Mouse (Mus musculus) liver, postnatal 0 days (tissue): Measurements from ENCODE around the gene Gstp1. TPM values are rescaled to one million over a fixed set of nuclear protein-coding genes. Genes with fewer than 3 reads are reported as not detected.
A peak's percentile ranks its signal among the peaks of the same experiment; 100 is the strongest.
"Not testable (repeated sequence)": the region's sequence is repeated elsewhere in the genome, so short reads cannot be mapped to it uniquely, and the experiment has no call there.

ENCODE experiments used
- ATAC-seq: fragments of 200-750 bp; cut with Nextera tagmentation; 2 replicates; pipeline ENCODE4 v1.8.0; 2017; ENCODE audit warnings: mild to moderate bottlenecking, moderate library complexity
- DNase-seq: peaks from one replicate; pipeline ENCODE4 v3.0.0-alpha.2; 2016
- H3K27ac ChIP-seq: fragments of 300-500 bp; sonication (generic); 2 replicates; pipeline ENCODE4 v1.5.1; 2014; ENCODE audit warnings: antibody characterized with exemption, moderate library complexity, mild to moderate bottlenecking, low read depth
- H3K27me3 ChIP-seq: fragments of 300-500 bp; sonication (generic); 2 replicates; pipeline ENCODE4 v1.6.1; 2014; ENCODE audit warnings: low read length, control low read depth, mixed read lengths; ENCODE audit not compliant: insufficient read depth
- H3K36me3 ChIP-seq: fragments of 300-500 bp; sonication (generic); replicated peaks from 2 replicates; pipeline ENCODE4 v1.6.1; 2014; ENCODE audit warnings: mild to moderate bottlenecking, control low read depth, low read length, moderate library complexity, mixed read lengths; ENCODE audit not compliant: insufficient read depth
- H3K4me1 ChIP-seq: fragments of 300-500 bp; sonication (generic); 2 replicates; pipeline ENCODE4 v1.6.1; 2014; ENCODE audit warnings: antibody characterized with exemption, mild to moderate bottlenecking, control low read depth; ENCODE audit not compliant: insufficient read depth
- H3K4me2 ChIP-seq: fragments of 300-500 bp; sonication (generic); 2 replicates; pipeline ENCODE4 v1.6.1; 2014; ENCODE audit warnings: low read depth, mild to moderate bottlenecking, low read length, moderate library complexity, mixed read lengths
- H3K4me3 ChIP-seq: fragments of 300-500 bp; sonication (generic); 2 replicates; pipeline ENCODE4 v1.5.1; 2014; ENCODE audit warnings: low read depth, low read length
- H3K9ac ChIP-seq: fragments of 300-500 bp; sonication (generic); replicated peaks from 2 replicates; pipeline ENCODE4 v1.6.1; 2014; ENCODE audit warnings: mild to moderate bottlenecking, moderate library complexity
- H3K9me3 ChIP-seq: fragments of 300-500 bp; sonication (generic); 2 replicates; pipeline ENCODE4 v1.6.1; 2016; ENCODE audit warnings: mild to moderate bottlenecking, control low read depth, low read length, mixed read lengths
- CTCF ChIP-seq: sonication (generic); IDR thresholded peaks from 2 replicates; pipeline ENCODE4 v1.5.1; 2016; ENCODE audit warnings: antibody characterized with exemption, low read depth
- EP300 ChIP-seq: IDR thresholded peaks from 2 replicates; pipeline ENCODE4 v1.6.1; 2016; ENCODE audit warnings: antibody characterized with exemption, low read depth, mild to moderate bottlenecking
- WGBS: fragments of 180-500 bp; shearing (Covaris S2); extraction: QIAGEN DNeasy Blood & Tissue Kit; methylation state at CpG from one replicate; pipeline ENCODE4 v1.1.7; 2014; ENCODE audit not compliant: insufficient replicate concordance; 5-methylcytosine and 5-hydroxymethylcytosine counted together
- polyA plus RNA-seq: library from polyadenylated mRNA; unstranded; fragments of >200 nt; fragmentation: Nextera tagmentation; extraction: Ambion mirVana; gene quantifications from 2 replicates; pipeline ENCODE4 v1.2.1, GENCODE M21; 2015

Gstp1 gene
- polyA plus RNA-seq, 1 experiment from 2014 or later: 428 TPM

GRCm38 (mm10) chr19:4054613-4055012, 16.8 kb upstream of the Gstp1 start:
- no peaks in the 10 kb centered on the region for H3K27me3 ChIP-seq
- H3K36me3 ChIP-seq: no peaks in the 10 kb centered on the region
- peaks cover 34% of the 10 kb centered on the region for H3K4me1 ChIP-seq
- TF ChIP-seq EP300: no peak
- TF ChIP-seq CTCF: no peak
- DNase-seq (no peak), ATAC-seq (no peak)
- H3K9me3 ChIP-seq: no peaks in the 10 kb centered on the region
- H3K9ac ChIP-seq: no peak overlapping the region
- 79% methylated on average over 5 of the region's 5 CpGs for WGBS
- H3K27ac ChIP-seq: no peak overlapping the region
- no peak overlapping the region for H3K4me2 ChIP-seq
- no peak overlapping the region for H3K4me3 ChIP-seq

DNA sequence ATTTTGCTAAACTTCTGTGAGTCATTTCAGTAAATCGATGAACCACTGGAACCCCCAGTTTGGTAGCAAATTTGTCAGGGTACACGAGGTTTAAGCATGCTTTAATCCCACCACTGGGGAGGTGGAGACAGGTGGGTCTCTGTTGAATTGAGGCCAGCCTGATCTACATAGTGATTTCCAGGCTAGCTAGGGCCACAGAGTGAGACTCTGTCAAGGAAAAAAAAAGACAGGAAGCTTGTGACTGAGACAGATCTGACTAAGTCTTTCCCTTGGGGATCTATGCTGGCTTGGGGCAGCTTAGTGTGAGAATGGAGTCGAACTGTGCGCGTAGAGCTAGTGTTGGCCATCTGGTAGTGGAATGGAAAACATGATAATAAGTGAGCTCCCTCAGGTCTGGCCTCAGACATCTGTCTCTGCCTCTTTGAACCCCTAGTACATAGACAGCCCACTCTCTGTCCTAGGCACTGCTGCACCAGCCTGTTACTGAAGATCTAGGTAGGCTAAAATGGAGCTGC, 14.8 kb upstream of the Gstp1 start:
- H3K9me3 ChIP-seq: no peaks in the 10 kb centered on the region
- 0 out of 2 replicates have a peak overlapping the region, but pooled peaks have one; percentile 2 for H3K9ac ChIP-seq
- H3K27me3 ChIP-seq: no peaks in the 10 kb centered on the region
- DNase-seq (no peak), ATAC-seq (no peak)
- H3K27ac ChIP-seq: 0 out of 2 replicates have a peak overlapping the region, but pooled peaks have one; percentile 18
- H3K4me1 ChIP-seq: peaks cover 21% of the 10 kb centered on the region
- H3K36me3 ChIP-seq: no peaks in the 10 kb centered on the region
- WGBS: 68% methylated on average over 5 of the region's 5 CpGs
- no peak overlapping the region for H3K4me3 ChIP-seq
- no peak overlapping the region for H3K4me2 ChIP-seq
- TF ChIP-seq EP300 (no peak), CTCF (no peak)

- Histone ChIP-seq H3K9me3 (no peaks in the 10 kb centered on the region), H3K9ac (no peak overlapping the region), H3K36me3 (no peaks in the 10 kb centered on the region), H3K4me2 (no peak overlapping the region), H3K27ac (no peak overlapping the region), H3K4me1 (peaks cover 23% of the 10 kb centered on the region; the same call in 1 of the 2 replicates), H3K27me3 (no peaks in the 10 kb centered on the region), H3K4me3 (no peak overlapping the region)
- WGBS: 49% methylated on average over 10 of the region's 10 CpGs
- TF ChIP-seq CTCF (peak; percentile 92), EP300 (no peak)
- ATAC-seq (no peak), DNase-seq (peak; percentile 81)
Measured at GRCm38 (mm10) chr19:4051741-4052515, 14.1 kb upstream of the Gstp1 start.

DNA sequence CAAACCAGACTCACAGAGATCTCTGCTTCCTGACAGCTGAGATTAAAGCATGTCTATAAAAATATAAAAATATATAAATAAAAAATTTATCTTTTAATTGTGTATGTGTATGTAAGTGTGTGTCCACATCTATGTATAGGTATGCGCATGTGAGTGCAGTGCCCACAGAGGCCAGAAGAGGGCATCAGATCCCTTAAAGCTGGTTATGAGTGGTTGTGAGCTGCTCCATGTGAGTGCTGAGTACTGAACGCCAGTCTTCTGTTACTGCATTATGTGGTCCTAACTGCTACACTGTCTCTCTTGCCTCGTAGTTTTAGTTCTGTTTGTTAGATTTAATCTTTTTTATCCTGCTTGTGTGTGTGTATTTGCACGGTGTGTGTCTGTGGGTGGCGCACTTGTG, 13.2 kb upstream of the Gstp1 start:
- no peaks in the 10 kb centered on the region for H3K9me3 ChIP-seq

GRCm38 (mm10) chr19:4049069-4049468, 11.3 kb upstream of the Gstp1 start:
- peak; percentile 48 for TF ChIP-seq CTCF
- not testable (repeated sequence) for H3K4me3 ChIP-seq, H3K27me3 ChIP-seq, ATAC-seq, H3K36me3 ChIP-seq, DNase-seq, H3K4me2 ChIP-seq, H3K27ac ChIP-seq, H3K9ac ChIP-seq, H3K9me3 ChIP-seq
- peaks cover 13% of the 10 kb centered on the region; the same call in 1 of the 2 replicates for H3K4me1 ChIP-seq
- WGBS: 79% methylated on average over 5 of the region's 5 CpGs

More for the DNA sequence above, 13.2 kb upstream of the Gstp1 start:
- ATAC-seq (no peak), DNase-seq (no peak)
- Histone ChIP-seq H3K27me3 (no peaks in the 10 kb centered on the region), H3K4me1 (peaks cover 20% of the 10 kb centered on the region; the same call in 1 of the 2 replicates), H3K27ac (no peak overlapping the region), H3K4me2 (no peak overlapping the region), H3K9ac (no peak overlapping the region), H3K36me3 (no peaks in the 10 kb centered on the region), H3K4me3 (no peak overlapping the region)
- peak; percentile 51 for TF ChIP-seq CTCF
- TF ChIP-seq EP300: no peak
- 94% methylated on average over 5 of the region's 5 CpGs for WGBS

- H3K4me3 ChIP-seq: 0 out of 2 replicates have a peak overlapping the region, but pooled peaks have one; percentile 5
- H3K9me3 ChIP-seq: no peaks in the 10 kb centered on the region
- peak overlapping the region; percentile 48 for H3K4me2 ChIP-seq
- H3K9ac ChIP-seq: no peak overlapping the region
- no peak for ATAC-seq
- peak; percentile 89 for DNase-seq
- H3K36me3 ChIP-seq: no peaks in the 10 kb centered on the region
- TF ChIP-seq EP300 (no peak), CTCF (peak; percentile 94)
- H3K4me1 ChIP-seq: peaks cover 13% of the 10 kb centered on the region; the same call in 1 of the 2 replicates
- H3K27ac ChIP-seq: no peak overlapping the region
- WGBS: 21% methylated on average over 4 of the region's 4 CpGs
- no peaks in the 10 kb centered on the region for H3K27me3 ChIP-seq
Measured at GRCm38 (mm10) chr19:4047859-4048258, 10.1 kb upstream of the Gstp1 start.
